In genomic region chr16:45952035-45952434, GRCm38 (mm10) we compare ENCODE assay signal across 20 mouse cellular contexts. TPM values are rescaled to one million over a fixed set of nuclear protein-coding genes. Genes with fewer than 3 reads are reported as not detected.
DNase-seq lines count a peak whose midpoint lies in the region; ATAC-seq lines count a peak whose summit lies in the region.
"Had no signal": no experiment of that assay in that cellular context is flagged by ENCODE, and none has a peak within 500 bp of the region (broad histone marks: within the 10 kb centered on the region; RNA-seq: fewer than 3 reads in every experiment).

No protein-coding gene starts in this region.

- H3K27me3 ChIP-seq in kidney, embryonic 15.5 days: no peaks in the 10 kb centered on the region
- H3K27me3 ChIP-seq in liver, embryonic 16.5 days (ENCODE audit: control insufficient read depth, insufficient read depth, low read depth, low read length): no peaks in the 10 kb centered on the region
- H3K27me3 ChIP-seq: embryonic facial prominence, embryonic 15.5 days; forebrain, embryonic 13.5 days; heart, embryonic 12.5 days; neural tube, embryonic 15.5 days had no signal

- peak; percentile 84 for DNase-seq in kidney, adult 9 months
- DNase-seq in kidney, postnatal 10 days: no peak
- no peak for DNase-seq in left cerebral cortex, adult 8-10 months (ENCODE audit: low spot score in 2 of 2)
- DNase-seq in urinary bladder, adult 18-20 months (ENCODE audit: low spot score in 2 of 2): no peak
- DNase-seq: adrenal gland, adult 2 months; cerebellum, adult 18-20 months; heart, postnatal 4 days; lung, postnatal 36 days; retina, postnatal 1 day; thymus, postnatal 14 days had no signal

- H3K9ac ChIP-seq in kidney, embryonic 15.5 days: no peak overlapping the region
- H3K9ac ChIP-seq in liver, embryonic 16.5 days (ENCODE audit: low read depth, low read length): no peak overlapping the region
- H3K9ac ChIP-seq: embryonic facial prominence, embryonic 15.5 days; forebrain, embryonic 13.5 days; heart, embryonic 12.5 days; neural tube, embryonic 15.5 days had no signal

- peak overlapping the region; percentile 90 for H3K27ac ChIP-seq in kidney, embryonic 15.5 days
- peak overlapping the region; percentile 69 for H3K27ac ChIP-seq in liver, embryonic 16.5 days (ENCODE audit: low read length)
- H3K27ac ChIP-seq: embryonic facial prominence, embryonic 15.5 days; forebrain, embryonic 13.5 days; hindbrain, postnatal 0 days; midbrain, embryonic 10.5 days; neural tube, embryonic 15.5 days had no signal

- H3K9me3 ChIP-seq in kidney, embryonic 15.5 days (replicated peaks): no peaks in the 10 kb centered on the region
- H3K9me3 ChIP-seq in liver, embryonic 16.5 days (replicated peaks; ENCODE audit: control insufficient read depth, low read length): no peaks in the 10 kb centered on the region
- H3K9me3 ChIP-seq: embryonic facial prominence, embryonic 15.5 days; forebrain, embryonic 13.5 days; heart, embryonic 12.5 days; midbrain, embryonic 10.5 days; neural tube, embryonic 15.5 days had no signal

- ATAC-seq in common myeloid progenitor, adult 5-6 weeks (replicated peaks; ENCODE audit: low read depth, poor library complexity, severe bottlenecking): 0 out of 2 replicates have a peak, but pooled peaks have one; percentile 11
- ATAC-seq in kidney, embryonic 15.5 days (replicated peaks; ENCODE audit: low FRiP score): peak; percentile 89
- peak; percentile 57 for ATAC-seq in liver, embryonic 16.5 days (ENCODE audit: low read depth)
- ATAC-seq in monocyte, adult 5-6 weeks (replicated peaks; ENCODE audit: insufficient number of reproducible peaks, low FRiP score, low TSS enrichment, poor library complexity, severe bottlenecking): no peak
- ATAC-seq: forebrain, embryonic 13.5 days; hindbrain, postnatal 0 days had no signal

- 72% methylated on average over 2 of the region's 2 CpGs for WGBS in kidney, embryonic 15.5 days
- WGBS in liver, embryonic 16.5 days (ENCODE audit: insufficient replicate concordance): 26% methylated on average over 2 of the region's 2 CpGs

- H3K4me2 ChIP-seq in kidney, embryonic 15.5 days: peak overlapping the region; percentile 42
- peak overlapping the region; percentile 36; the same call in 1 of the 2 replicates for H3K4me2 ChIP-seq in liver, embryonic 16.5 days (ENCODE audit: low read depth, low read length)
- H3K4me2 ChIP-seq: embryonic facial prominence, embryonic 15.5 days; forebrain, embryonic 13.5 days; heart, embryonic 12.5 days; neural tube, embryonic 15.5 days had no signal

- H3K4me1 ChIP-seq in kidney, embryonic 15.5 days: peaks cover 7% of the 10 kb centered on the region; the same call in 1 of the 2 replicates
- H3K4me1 ChIP-seq in liver, embryonic 16.5 days (ENCODE audit: control insufficient read depth, low read depth, low read length): no peaks in the 10 kb centered on the region
- H3K4me1 ChIP-seq: embryonic facial prominence, embryonic 15.5 days; forebrain, embryonic 13.5 days; midbrain, embryonic 10.5 days; neural tube, embryonic 15.5 days had no signal

- peak overlapping the region; percentile 20 for H3K4me3 ChIP-seq in kidney, embryonic 15.5 days (replicated peaks)
- peak overlapping the region; percentile 37 for H3K4me3 ChIP-seq in liver, embryonic 16.5 days (ENCODE audit: low read depth, low read length)
- H3K4me3 ChIP-seq: embryonic facial prominence, embryonic 15.5 days; forebrain, embryonic 13.5 days; heart, embryonic 12.5 days; midbrain, embryonic 10.5 days; neural tube, embryonic 15.5 days had no signal

- H3K36me3 ChIP-seq in kidney, embryonic 15.5 days: 0 out of 2 replicates have a peak, but pooled peaks cover 2% of the 10 kb centered on the region
- no peaks in the 10 kb centered on the region for H3K36me3 ChIP-seq in liver, embryonic 16.5 days (ENCODE audit: control insufficient read depth, insufficient read depth)
- H3K36me3 ChIP-seq: embryonic facial prominence, embryonic 15.5 days; heart, embryonic 12.5 days; midbrain, embryonic 10.5 days; neural tube, embryonic 15.5 days had no signal

RNA-seq across cellular contexts. Expression of gene Phldb2, which starts 1.4 kb away (rescaled TPM):
- total RNA-seq in common myeloid progenitor, adult 5-6 weeks (2017): 0.87 and 1.8 TPM in 2 replicates
- polyA plus RNA-seq in kidney, embryonic 15.5 days (2015; fragmentation: Nextera tagmentation; extraction: Ambion mirVana): 81.2 and 84.2 TPM in 2 replicates
- polyA plus RNA-seq in liver, embryonic 16.5 days (2015; fragmentation: Nextera tagmentation; extraction: Ambion mirVana): 15.3 and 16.6 TPM in 2 replicates
- 0.87 TPM in 1 of 3 replicates, not detected in the others for total RNA-seq in monocyte, adult 5-6 weeks (2017)
- 1 to 10 TPM; 6.1 to 8.0 (median 7.6) TPM for total RNA-seq in left cerebral cortex, adult 8-10 months (2022)

RNA-seq across cellular contexts. Expression of gene Plcxd2, which starts 58.0 kb away (rescaled TPM):
- 4.8 and 5.7 TPM in 2 replicates for total RNA-seq in common myeloid progenitor, adult 5-6 weeks (2017)
- 1.4 and 1.5 TPM in 2 replicates for polyA plus RNA-seq in kidney, embryonic 15.5 days (2015; fragmentation: Nextera tagmentation; extraction: Ambion mirVana)
- 3.2 and 3.3 TPM in 2 replicates for polyA plus RNA-seq in liver, embryonic 16.5 days (2015; fragmentation: Nextera tagmentation; extraction: Ambion mirVana)
- 3.2 to 11.4 TPM (median 8.9 TPM) in 3 replicates for total RNA-seq in monocyte, adult 5-6 weeks (2017)
- 10 to 100 TPM; 53.2 to 61.9 (median 56.1) TPM for total RNA-seq in left cerebral cortex, adult 8-10 months (2022)
